Mouse (Mus musculus): ENCODE measurements at regions not wholly inside any gene's neighbourhood (a gene's known extent, or its start where the extent isn't known, plus 50 kb on each side); places are given as distances from the start of the nearest gene placed in this dataset.

GRCm38 (mm10) chr5:149909108-149909739 lies 109.3 kb upstream of the Rxfp2 start:
- 0 out of 2 replicates have a peak overlapping the region, but pooled peaks have one; percentile 2 for H3K27ac ChIP-seq (replicated peaks; ENCODE audit: insufficient read depth, low read depth, low read length)
- peaks cover 3% of the 10 kb centered on the region; the same call in 1 of the 2 replicates for H3K4me1 ChIP-seq (ENCODE audit: control insufficient read depth, insufficient read depth, low read length)
- no peaks in the 10 kb centered on the region for H3K79me2 ChIP-seq (ENCODE audit: control insufficient read depth, insufficient read depth, low read length)
- WGBS = 65% methylated on average over 13 of the region's 13 CpGs
- no peak for TF ChIP-seq POLR2A (IDR thresholded peaks at IDR 0.05; ENCODE audit: extremely low read depth, insufficient read depth, low read length)
- TF ChIP-seq CTCF (IDR thresholded peaks at IDR 0.05; ENCODE audit: low read depth, low read length) = no peak
- H3K4me3 ChIP-seq (ENCODE audit: insufficient read depth, low read depth, low read length) = no peak overlapping the region
- no peak for DNase-seq (ENCODE audit: extremely low read depth, low read depth, low spot score)
- no peaks in the 10 kb centered on the region for H3K27me3 ChIP-seq (ENCODE audit: control insufficient read depth, insufficient read depth, low read length)
- no peaks in the 10 kb centered on the region for H3K36me3 ChIP-seq (ENCODE audit: control insufficient read depth, insufficient read depth, low read length)
- H3K9ac ChIP-seq (ENCODE audit: low read depth, low read length) = no peak overlapping the region

- no peaks in the 10 kb centered on the region for H3K79me2 ChIP-seq (ENCODE audit: control insufficient read depth, insufficient read depth, low read length)
- TF ChIP-seq CTCF (IDR thresholded peaks at IDR 0.05; ENCODE audit: low read depth, low read length) (no peak), POLR2A (IDR thresholded peaks at IDR 0.05; ENCODE audit: extremely low read depth, insufficient read depth, low read length) (no peak)
- DNase-seq (ENCODE audit: extremely low read depth, low read depth, low spot score) = no peak
- H3K9ac ChIP-seq (ENCODE audit: low read depth, low read length) = no peak overlapping the region
- 64% methylated on average over 8 of the region's 8 CpGs for WGBS
- no peaks in the 10 kb centered on the region for H3K27me3 ChIP-seq (ENCODE audit: control insufficient read depth, insufficient read depth, low read length)
- H3K4me3 ChIP-seq (ENCODE audit: insufficient read depth, low read depth, low read length) = no peak overlapping the region
- peaks cover 3% of the 10 kb centered on the region; the same call in 1 of the 2 replicates for H3K4me1 ChIP-seq (ENCODE audit: control insufficient read depth, insufficient read depth, low read length)
- no peaks in the 10 kb centered on the region for H3K36me3 ChIP-seq (ENCODE audit: control insufficient read depth, insufficient read depth, low read length)
- no peak overlapping the region for H3K27ac ChIP-seq (replicated peaks; ENCODE audit: insufficient read depth, low read depth, low read length)
Measured at GRCm38 (mm10) chr5:149909971-149910370, 108.5 kb upstream of the Rxfp2 start.

DNA sequence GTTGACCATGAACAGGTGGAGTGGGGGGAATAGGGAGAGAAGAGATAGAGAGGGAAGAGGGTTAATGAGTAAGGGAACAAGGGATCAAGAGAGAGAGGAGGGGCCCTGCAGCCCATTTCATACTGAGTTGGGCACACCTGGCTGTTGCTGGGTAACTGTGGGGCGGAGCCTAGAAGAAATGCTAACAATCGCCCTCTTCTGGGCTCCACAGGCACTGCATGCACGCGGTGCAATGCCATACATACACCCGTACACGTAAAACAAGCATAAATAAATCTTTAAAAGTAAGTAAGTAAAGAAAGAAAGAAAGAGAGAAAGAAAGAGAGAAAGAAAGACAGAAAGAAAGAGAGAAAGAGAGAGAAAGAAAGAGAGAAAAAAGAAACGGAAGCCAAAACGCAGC lies 106.5 kb upstream of the Rxfp2 start:
- Histone ChIP-seq H3K4me3 (ENCODE audit: insufficient read depth, low read depth, low read length) (no peak overlapping the region), H3K4me1 (ENCODE audit: control insufficient read depth, insufficient read depth, low read length) (peaks cover 3% of the 10 kb centered on the region; the same call in 1 of the 2 replicates), H3K27ac (replicated peaks; ENCODE audit: insufficient read depth, low read depth, low read length) (no peak overlapping the region), H3K9ac (ENCODE audit: low read depth, low read length) (no peak overlapping the region), H3K36me3 (ENCODE audit: control insufficient read depth, insufficient read depth, low read length) (no peaks in the 10 kb centered on the region), H3K27me3 (ENCODE audit: control insufficient read depth, insufficient read depth, low read length) (no peaks in the 10 kb centered on the region), H3K79me2 (ENCODE audit: control insufficient read depth, insufficient read depth, low read length) (no peaks in the 10 kb centered on the region)
- TF ChIP-seq POLR2A (IDR thresholded peaks at IDR 0.05; ENCODE audit: extremely low read depth, insufficient read depth, low read length) = no peak
- peak; percentile 19; the same call in 1 of the 2 replicates for TF ChIP-seq CTCF (IDR thresholded peaks at IDR 0.05; ENCODE audit: low read depth, low read length)
- WGBS = 85% methylated on average over 8 of the region's 8 CpGs
- no peak for DNase-seq (ENCODE audit: extremely low read depth, low read depth, low spot score)

DNA sequence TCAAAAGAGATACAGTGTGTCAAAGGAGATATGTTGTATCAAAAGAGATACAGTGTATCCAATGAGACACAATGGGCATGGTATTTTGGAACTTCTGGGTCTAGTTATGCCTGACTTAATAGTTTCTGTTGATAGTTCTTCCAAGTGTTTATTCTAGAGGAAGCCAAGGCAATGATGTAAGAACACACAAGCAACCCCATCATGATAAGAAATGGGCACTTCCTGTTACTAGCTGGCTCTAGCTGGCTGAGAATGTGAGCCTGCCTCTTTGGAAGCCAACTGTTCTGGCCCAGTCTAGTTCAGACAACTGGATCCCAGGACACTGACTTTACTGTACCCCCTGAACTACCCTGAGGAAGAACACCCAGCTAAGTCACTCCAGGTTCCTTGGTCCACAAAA lies 102.7 kb upstream of the Rxfp2 start:
- H3K9ac ChIP-seq (ENCODE audit: low read depth, low read length) = no peak overlapping the region
- no peaks in the 10 kb centered on the region for H3K4me1 ChIP-seq (ENCODE audit: control insufficient read depth, insufficient read depth, low read length)
- no peak overlapping the region for H3K27ac ChIP-seq (replicated peaks; ENCODE audit: insufficient read depth, low read depth, low read length)
- H3K36me3 ChIP-seq (ENCODE audit: control insufficient read depth, insufficient read depth, low read length) = no peaks in the 10 kb centered on the region
- TF ChIP-seq CTCF (IDR thresholded peaks at IDR 0.05; ENCODE audit: low read depth, low read length) (no peak), POLR2A (IDR thresholded peaks at IDR 0.05; ENCODE audit: extremely low read depth, insufficient read depth, low read length) (no peak)
- H3K4me3 ChIP-seq (ENCODE audit: insufficient read depth, low read depth, low read length) = no peak overlapping the region
- H3K79me2 ChIP-seq (ENCODE audit: control insufficient read depth, insufficient read depth, low read length) = no peaks in the 10 kb centered on the region
- no peak for DNase-seq (ENCODE audit: extremely low read depth, low read depth, low spot score)
- no peaks in the 10 kb centered on the region for H3K27me3 ChIP-seq (ENCODE audit: control insufficient read depth, insufficient read depth, low read length)

DNA sequence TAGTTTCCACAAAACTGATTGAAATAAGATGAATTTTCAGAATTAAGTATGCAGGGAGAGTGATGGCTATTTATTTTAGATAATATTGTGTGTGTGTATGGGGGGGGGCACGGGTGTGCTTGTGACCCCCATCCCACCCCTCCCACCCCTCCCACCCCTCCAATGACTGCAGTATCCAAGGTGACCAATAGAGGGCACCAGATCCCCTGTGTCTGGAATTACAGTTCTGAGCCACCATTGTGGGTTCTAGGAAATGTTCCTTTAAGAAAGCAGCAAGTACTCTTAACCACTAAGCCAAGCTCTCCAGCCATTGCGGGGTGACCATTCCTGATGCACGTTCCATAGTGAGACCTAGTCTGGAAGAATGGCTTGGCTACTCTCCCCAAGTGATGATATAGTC lies 101.1 kb upstream of the Rxfp2 start:
- no peaks in the 10 kb centered on the region for H3K4me1 ChIP-seq (ENCODE audit: control insufficient read depth, insufficient read depth, low read length)
- H3K27ac ChIP-seq (replicated peaks; ENCODE audit: insufficient read depth, low read depth, low read length) = no peak overlapping the region
- no peak overlapping the region for H3K9ac ChIP-seq (ENCODE audit: low read depth, low read length)
- DNase-seq (ENCODE audit: extremely low read depth, low read depth, low spot score) = no peak
- 31% methylated on average over 3 of the region's 3 CpGs for WGBS
- TF ChIP-seq POLR2A (IDR thresholded peaks at IDR 0.05; ENCODE audit: extremely low read depth, insufficient read depth, low read length) (no peak), CTCF (IDR thresholded peaks at IDR 0.05; ENCODE audit: low read depth, low read length) (no peak)
- H3K4me3 ChIP-seq (ENCODE audit: insufficient read depth, low read depth, low read length) = no peak overlapping the region
- no peaks in the 10 kb centered on the region for H3K27me3 ChIP-seq (ENCODE audit: control insufficient read depth, insufficient read depth, low read length)
- H3K79me2 ChIP-seq (ENCODE audit: control insufficient read depth, insufficient read depth, low read length) = no peaks in the 10 kb centered on the region
- H3K36me3 ChIP-seq (ENCODE audit: control insufficient read depth, insufficient read depth, low read length) = no peaks in the 10 kb centered on the region

DNA sequence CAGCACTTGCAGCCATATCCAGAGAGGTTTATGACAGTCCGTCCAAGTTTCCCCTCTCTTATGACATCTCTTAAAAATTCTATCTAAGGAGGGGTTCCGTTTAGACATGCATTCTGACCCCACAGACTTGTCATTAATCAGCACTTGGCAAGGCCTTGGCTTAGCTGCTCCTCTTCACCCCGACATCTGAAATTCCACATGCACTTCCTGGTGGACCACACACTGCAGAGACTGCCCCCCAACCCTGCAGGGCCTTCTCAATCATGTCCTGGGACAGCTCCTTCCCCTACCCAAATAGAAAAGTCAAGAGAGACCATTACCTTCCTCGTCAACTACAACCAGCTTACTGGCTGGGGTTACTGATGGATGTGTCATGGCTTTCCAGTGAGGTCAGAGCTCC lies 99.4 kb upstream of the Rxfp2 start:
- 76% methylated on average over 4 of the region's 4 CpGs for WGBS
- no peak overlapping the region for H3K27ac ChIP-seq (replicated peaks; ENCODE audit: insufficient read depth, low read depth, low read length)
- no peak overlapping the region for H3K4me3 ChIP-seq (ENCODE audit: insufficient read depth, low read depth, low read length)
- DNase-seq (ENCODE audit: extremely low read depth, low read depth, low spot score) = no peak
- H3K36me3 ChIP-seq (ENCODE audit: control insufficient read depth, insufficient read depth, low read length) = no peaks in the 10 kb centered on the region
- TF ChIP-seq CTCF (IDR thresholded peaks at IDR 0.05; ENCODE audit: low read depth, low read length) (no peak), POLR2A (IDR thresholded peaks at IDR 0.05; ENCODE audit: extremely low read depth, insufficient read depth, low read length) (no peak)
- H3K27me3 ChIP-seq (ENCODE audit: control insufficient read depth, insufficient read depth, low read length) = no peaks in the 10 kb centered on the region
- no peak overlapping the region for H3K9ac ChIP-seq (ENCODE audit: low read depth, low read length)
- no peaks in the 10 kb centered on the region for H3K4me1 ChIP-seq (ENCODE audit: control insufficient read depth, insufficient read depth, low read length)
- no peaks in the 10 kb centered on the region for H3K79me2 ChIP-seq (ENCODE audit: control insufficient read depth, insufficient read depth, low read length)

Data from liver, adult 2 months (tissue).